In the genomic region with DNA sequence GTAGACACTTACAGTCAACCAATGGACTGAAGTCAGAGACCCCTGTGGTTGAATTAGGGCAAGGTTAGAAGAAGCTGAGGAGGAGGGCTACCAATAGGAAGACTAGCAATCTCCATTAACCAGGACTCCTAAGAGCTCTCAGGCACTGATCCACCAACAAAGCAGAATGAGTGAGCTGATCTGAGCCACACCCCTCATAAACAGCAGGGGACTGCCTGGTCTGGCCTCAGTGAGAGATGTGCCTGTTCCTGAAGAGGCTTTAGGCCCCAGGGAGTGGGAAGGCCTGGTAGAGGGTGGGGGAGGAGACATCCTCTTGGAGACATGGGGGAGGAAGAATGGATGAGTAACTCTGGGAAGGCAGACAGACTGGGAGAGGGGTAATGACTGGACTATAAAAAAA, we compare ENCODE assay signal across 26 mouse cellular contexts.
DNase-seq lines count a peak whose midpoint lies in the region; ATAC-seq and TF ChIP-seq lines count a peak whose summit lies in the region.
"Had no signal": no experiment of that assay in that cellular context is flagged by ENCODE, and none has a peak within 500 bp of the region (broad histone marks: within the 10 kb centered on the region; RNA-seq: fewer than 3 reads in every experiment).

No protein-coding gene starts in this region.

- no peak for TF ChIP-seq POLR2A in testis, adult 2 months (IDR thresholded peaks at IDR 0.05; ENCODE audit: control insufficient read depth, low read depth, low read length)

- H3K4me1 ChIP-seq in testis, adult 2 months (ENCODE audit: control insufficient read depth, insufficient read depth, low read length), result peaks cover 2% of the 10 kb centered on the region; the same call in 1 of the 2 replicates
- H3K4me1 ChIP-seq in ES-E14 (ENCODE audit: control insufficient read depth in 2 of 2, insufficient read depth in 2 of 2, low read length in 2 of 2, poor library complexity in 1 of 2), result no peaks in the 10 kb centered on the region
- no peaks in the 10 kb centered on the region for H3K4me1 ChIP-seq in forebrain, embryonic 11.5 days (replicated peaks; ENCODE audit: control insufficient read depth, insufficient read depth, low read length)
- H3K4me1 ChIP-seq: forebrain, embryonic 13.5 days; heart, embryonic 10.5 days; heart, embryonic 13.5 days had no signal

- H3K4me3 ChIP-seq in testis, adult 2 months (ENCODE audit: control insufficient read depth, low read depth, low read length), result peak overlapping the region; percentile 32
- no peak overlapping the region for H3K4me3 ChIP-seq in ES-E14 (ENCODE audit: insufficient read depth in 1 of 2, low read depth in 1 of 2, low read length in 2 of 2, poor library complexity in 1 of 2, severe bottlenecking in 1 of 2)
- H3K4me3 ChIP-seq in forebrain, embryonic 11.5 days (ENCODE audit: low read depth, low read length), result no peak overlapping the region
- H3K4me3 ChIP-seq: forebrain, embryonic 13.5 days; heart, adult 2 months; heart, embryonic 10.5 days; heart, embryonic 13.5 days had no signal

- TF ChIP-seq CTCF in testis, adult 2 months (IDR thresholded peaks at IDR 0.05; ENCODE audit: control insufficient read depth, insufficient read depth, insufficient replicate concordance, low read depth, low read length), result no peak

- H3K9ac ChIP-seq in ES-E14 (ENCODE audit: insufficient read depth, low read depth, low read length, poor library complexity, severe bottlenecking), result no peak overlapping the region
- H3K9ac ChIP-seq in forebrain, embryonic 11.5 days (ENCODE audit: low read length), result no peak overlapping the region
- H3K9ac ChIP-seq: forebrain, embryonic 13.5 days; heart, embryonic 13.5 days; hindbrain, embryonic 14.5 days had no signal

- ATAC-seq in forebrain, embryonic 11.5 days (replicated peaks; ENCODE audit: low FRiP score), result no peak
- ATAC-seq: activated CD4-positive, CD25-positive, alpha-beta regulatory T cell, adult 4 months; CD4-positive, CD25-positive, alpha-beta regulatory T cell, adult 4 months; forebrain, embryonic 13.5 days; forebrain, embryonic 16.5 days; hindbrain, postnatal 0 days; inflammation-experienced regulatory T-cells, adult 6 months; intestine, embryonic 16.5 days had no signal

- no peak for DNase-seq in testis, postnatal 10 days (ENCODE audit: low spot score)
- DNase-seq in ES-E14 (ENCODE audit: low read depth, low spot score), result peak; percentile 41
- peak; percentile 20 for DNase-seq in WW6 (ENCODE audit: low read depth, low spot score)
- DNase-seq in retina, embryonic 14.5 days (ENCODE audit: low spot score), result no peak
- no peak for DNase-seq in forebrain, embryonic 11.5 days (ENCODE audit: low spot score)
- no peak for DNase-seq in thymus, postnatal 10 days (ENCODE audit: low spot score in 2 of 2)
- DNase-seq: adrenal gland, adult 8-10 months; adrenal gland, postnatal 25 days; cerebellum, adult 18-20 months; cerebellum, adult 9-10 months; cerebellum, postnatal 14 days; gastrocnemius, postnatal 10 days; gastrocnemius, postnatal 36 days; heart, adult 2 months; kidney, adult 18-20 months had no signal

- H3K36me3 ChIP-seq in testis, adult 2 months (ENCODE audit: control insufficient read depth, insufficient read depth, low read length), result no peaks in the 10 kb centered on the region
- H3K36me3 ChIP-seq in ES-E14 (ENCODE audit: control insufficient read depth, insufficient read depth, low read length, poor library complexity, severe bottlenecking), result no peaks in the 10 kb centered on the region
- no peaks in the 10 kb centered on the region for H3K36me3 ChIP-seq in forebrain, embryonic 11.5 days (ENCODE audit: control insufficient read depth, insufficient read depth, low read length)
- H3K36me3 ChIP-seq: heart, embryonic 10.5 days; heart, embryonic 13.5 days had no signal

- no peaks in the 10 kb centered on the region for H3K27me3 ChIP-seq in testis, adult 2 months (ENCODE audit: control insufficient read depth, insufficient read depth, low read length)
- no peaks in the 10 kb centered on the region for H3K27me3 ChIP-seq in forebrain, embryonic 11.5 days (ENCODE audit: control insufficient read depth, insufficient read depth, low read length)
- H3K27me3 ChIP-seq: forebrain, embryonic 13.5 days; heart, embryonic 13.5 days had no signal

- no peaks in the 10 kb centered on the region for H3K9me3 ChIP-seq in ES-E14 (ENCODE audit: control insufficient read depth, insufficient read depth, low read depth, low read length)
- H3K9me3 ChIP-seq in forebrain, embryonic 11.5 days (ENCODE audit: control insufficient read depth, low read length), result no peaks in the 10 kb centered on the region
- H3K9me3 ChIP-seq: forebrain, embryonic 13.5 days; heart, embryonic 10.5 days; heart, embryonic 13.5 days had no signal

- in situ Hi-C loops in ES-E14 (cut with MboI; ENCODE audit: low sequenced_read_pairs in 2 of 2, unreplicated experiment in 2 of 2), result no loop called here

- no peak overlapping the region for H3K4me2 ChIP-seq in forebrain, embryonic 11.5 days (ENCODE audit: low read depth, low read length, severe bottlenecking)
- H3K4me2 ChIP-seq: forebrain, embryonic 13.5 days; heart, embryonic 13.5 days; hindbrain, embryonic 14.5 days had no signal

- no peak overlapping the region for H3K27ac ChIP-seq in testis, adult 2 months (ENCODE audit: control insufficient read depth, insufficient read depth, low read depth, low read length)
- H3K27ac ChIP-seq in ES-E14 (ENCODE audit: insufficient read depth, low read depth, low read length, poor library complexity, severe bottlenecking), result no peak overlapping the region
- H3K27ac ChIP-seq in forebrain, embryonic 11.5 days (ENCODE audit: low read depth, low read length), result no peak overlapping the region
- H3K27ac ChIP-seq: forebrain, embryonic 13.5 days; heart, adult 2 months; heart, embryonic 10.5 days; heart, embryonic 13.5 days; hindbrain, embryonic 14.5 days; hindbrain, postnatal 0 days had no signal

TF ChIP-seq in ES-E14, 5 proteins besides CTCF, POLR2A, EP300 and RAD21:
- TF ChIP-seq HCFC1 (IDR thresholded peaks at IDR 0.05; ENCODE audit: borderline replicate concordance, insufficient read depth, low read length) (no peak), MAFK (IDR thresholded peaks at IDR 0.05; ENCODE audit: insufficient read depth, low read depth, low read length) (no peak)

Comparison
In these comparisons a context has a peak if more than half of its experiments do, and no peak if none do; other contexts are left out.
1. DNase-seq: peak in ES-E14 (single experiment) and WW6 (single experiment); none in testis, postnatal 10 days (single experiment), retina, embryonic 14.5 days (single experiment), forebrain, embryonic 11.5 days (single experiment) and thymus, postnatal 10 days (0 of 2).